Mouse (Mus musculus) intestine, postnatal 0 days (tissue): ENCODE measurements around the gene Plpp7. TPM values are rescaled to one million over a fixed set of nuclear protein-coding genes. Genes with fewer than 3 reads are reported as not detected.
A peak's percentile ranks its signal among the peaks of the same experiment; 100 is the strongest.

Experiments
- ATAC-seq: fragments of 200-750 bp; cut with Nextera tagmentation; 2 replicates; pipeline ENCODE4 v1.8.0; 2017; ENCODE audit warnings: mild to moderate bottlenecking, moderate TSS enrichment, moderate library complexity
- H3K27ac ChIP-seq: fragments of 300-500 bp; sonication (generic); 2 replicates; pipeline ENCODE4 v1.5.1; 2014; ENCODE audit warnings: mild to moderate bottlenecking, low read depth, low read length, moderate library complexity
- H3K27me3 ChIP-seq: fragments of 300-500 bp; sonication (generic); replicated peaks from 2 replicates; pipeline ENCODE4 v1.6.1; 2014; ENCODE audit warnings: low read length, mixed read lengths; ENCODE audit not compliant: control insufficient read depth, insufficient read depth
- H3K36me3 ChIP-seq: fragments of 300-500 bp; sonication (generic); 2 replicates; pipeline ENCODE4 v1.6.1; 2014; ENCODE audit warnings: mild to moderate bottlenecking, moderate library complexity; ENCODE audit not compliant: control insufficient read depth, insufficient read depth
- H3K4me1 ChIP-seq: fragments of 300-500 bp; sonication (generic); replicated peaks from 2 replicates; pipeline ENCODE4 v1.6.1; 2014; ENCODE audit warnings: antibody characterized with exemption, low read length, mixed read lengths; ENCODE audit not compliant: control insufficient read depth, insufficient read depth
- H3K4me2 ChIP-seq: fragments of 300-500 bp; sonication (generic); replicated peaks from 2 replicates; pipeline ENCODE4 v1.6.1; 2014; ENCODE audit warnings: low read depth, mild to moderate bottlenecking, moderate library complexity
- H3K4me3 ChIP-seq: fragments of 300-500 bp; sonication (generic); 2 replicates; pipeline ENCODE4 v1.5.1; 2014; ENCODE audit warnings: low read depth, low read length
- H3K9ac ChIP-seq: fragments of 300-500 bp; sonication (generic); 2 replicates; pipeline ENCODE4 v1.6.1; 2014; ENCODE audit warnings: mild to moderate bottlenecking, low read depth, low read length
- H3K9me3 ChIP-seq: fragments of 300-500 bp; sonication (generic); 2 replicates; pipeline ENCODE4 v1.6.1; 2016; ENCODE audit warnings: mixed run types; ENCODE audit not compliant: control insufficient read depth
- CTCF ChIP-seq: sonication (generic); IDR thresholded peaks from 2 replicates; pipeline ENCODE4 v1.5.1; 2016; ENCODE audit warnings: low read depth, mild to moderate bottlenecking, control low read depth, antibody characterized with exemption, moderate library complexity
- WGBS: fragments of 180-500 bp; shearing (Covaris S2); extraction: QIAGEN DNeasy Blood & Tissue Kit; methylation state at CpG from one replicate; pipeline ENCODE4 v1.1.7; 2014; 5-methylcytosine and 5-hydroxymethylcytosine counted together
- polyA plus RNA-seq: library from polyadenylated mRNA; unstranded; fragments of >200 nt; fragmentation: Nextera tagmentation; extraction: Ambion mirVana; gene quantifications from 2 replicates; pipeline ENCODE4 v1.2.1, GENCODE M21; 2015

Gene Plpp7
- polyA plus RNA-seq, 1 experiment from 2014 or later = 3.8 TPM

GRCm38 (mm10) chr2:32084111-32084871, 11.0 kb upstream of the Plpp7 start, which contains the start of gene Fam78a:
Gene Fam78a, minus strand, starts transcription at chr2:32084857.
- H3K27ac ChIP-seq = peak within 1 kb of the TSS; percentile 76; the same call in 1 of the 2 replicates
- H3K27me3 ChIP-seq = peaks cover 35% of the 10 kb centered on the region
- H3K4me3 ChIP-seq = peak within 1 kb of the TSS; percentile 65
- peak within 1 kb of the TSS; percentile 67 for H3K9ac ChIP-seq
- ATAC-seq = no peak
- H3K36me3 ChIP-seq = no peaks in the 10 kb centered on the region
- peak within 1 kb of the TSS; percentile 99 for H3K4me2 ChIP-seq
- no peaks in the 10 kb centered on the region for H3K9me3 ChIP-seq
- no peak for TF ChIP-seq CTCF
- WGBS = under 1% methylated on average over 58 of the region's 68 CpGs
- no peaks in the 10 kb centered on the region for H3K4me1 ChIP-seq

- no peaks in the 10 kb centered on the region for H3K9me3 ChIP-seq
- peak overlapping the region; percentile 99 for H3K4me2 ChIP-seq
- WGBS = 13% methylated on average over 2 of the region's 2 CpGs
- H3K9ac ChIP-seq = no peak overlapping the region
- TF ChIP-seq CTCF = no peak
- H3K27ac ChIP-seq = no peak overlapping the region
- no peaks in the 10 kb centered on the region for H3K4me1 ChIP-seq
- H3K4me3 ChIP-seq = peak overlapping the region; percentile 65
- no peak for ATAC-seq
- peaks cover 35% of the 10 kb centered on the region for H3K27me3 ChIP-seq
- H3K36me3 ChIP-seq = no peaks in the 10 kb centered on the region
These were observed 10.5 kb upstream of the Plpp7 start for GRCm38 (mm10) chr2:32084872-32085199.

GRCm38 (mm10) chr2:32085231-32085630, 10.1 kb upstream of the Plpp7 start:
- WGBS = 63% methylated on average over 2 of the region's 2 CpGs
- Histone ChIP-seq H3K27me3 (peaks cover 36% of the 10 kb centered on the region), H3K9ac (no peak overlapping the region), H3K9me3 (no peaks in the 10 kb centered on the region), H3K36me3 (no peaks in the 10 kb centered on the region), H3K4me3 (no peak overlapping the region), H3K27ac (no peak overlapping the region), H3K4me1 (no peaks in the 10 kb centered on the region), H3K4me2 (no peak overlapping the region)
- TF ChIP-seq CTCF = no peak
- no peak for ATAC-seq

- Histone ChIP-seq H3K9ac (no peak overlapping the region), H3K4me3 (no peak overlapping the region), H3K27ac (no peak overlapping the region), H3K4me2 (no peak overlapping the region), H3K36me3 (no peaks in the 10 kb centered on the region), H3K27me3 (peaks cover 37% of the 10 kb centered on the region), H3K4me1 (no peaks in the 10 kb centered on the region), H3K9me3 (no peaks in the 10 kb centered on the region)
- TF ChIP-seq CTCF = no peak
- WGBS = 53% methylated on average over 4 of the region's 4 CpGs
- ATAC-seq = no peak
These were observed 7.7 kb upstream of the Plpp7 start for GRCm38 (mm10) chr2:32087606-32088005.

- no peak overlapping the region for H3K27ac ChIP-seq
- H3K9me3 ChIP-seq = no peaks in the 10 kb centered on the region
- H3K4me3 ChIP-seq = peak overlapping the region; percentile 24
- TF ChIP-seq CTCF = no peak
- H3K4me1 ChIP-seq = no peaks in the 10 kb centered on the region
- no peak for ATAC-seq
- H3K36me3 ChIP-seq = no peaks in the 10 kb centered on the region
- peak overlapping the region; percentile 45 for H3K4me2 ChIP-seq
- 7% methylated on average over 35 of the region's 35 CpGs for WGBS
- H3K27me3 ChIP-seq = peaks cover 35% of the 10 kb centered on the region
- H3K9ac ChIP-seq = no peak overlapping the region
These were observed 6.9 kb upstream of the Plpp7 start for GRCm38 (mm10) chr2:32088372-32088981.

- Histone ChIP-seq H3K4me3 (no peak overlapping the region), H3K27me3 (peaks cover 29% of the 10 kb centered on the region), H3K36me3 (no peaks in the 10 kb centered on the region), H3K9me3 (no peaks in the 10 kb centered on the region), H3K9ac (no peak overlapping the region), H3K4me1 (0 out of 2 replicates have a peak, but pooled peaks cover 3% of the 10 kb centered on the region), H3K27ac (no peak overlapping the region), H3K4me2 (no peak overlapping the region)
- no peak for ATAC-seq
- no peak for TF ChIP-seq CTCF
- WGBS = 61% methylated on average over 3 of the region's 3 CpGs
These were observed 5.7 kb upstream of the Plpp7 start for GRCm38 (mm10) chr2:32089606-32090005.
